Mouse (Mus musculus): ENCODE data around the gene Napsa. TPM values are rescaled to one million over a fixed set of nuclear protein-coding genes. Genes with fewer than 3 reads are reported as not detected.
A peak's percentile ranks its signal among the peaks of the same experiment; 100 is the strongest.

Gene Napsa
- 55.1 and 74.2 TPM in 2 replicates for total RNA-seq (2017)

- ATAC-seq (replicated peaks in 1 of 2; ENCODE audit: insufficient read depth in 1 of 2, low FRiP score in 2 of 2, low TSS enrichment in 1 of 2, low read depth in 1 of 2, poor library complexity in 2 of 2, severe bottlenecking in 2 of 2), result peak; percentile 89 to 91
Measured at GRCm38 (mm10) chr7:44572213-44572701, at the start of gene Napsa. Gene Napsa, plus strand, starts transcription at chr7:44572380.

GRCm38 (mm10) chr7:44523056-44523455 lies 49.1 kb upstream of the Napsa start:
- ATAC-seq (replicated peaks in 1 of 2; ENCODE audit: insufficient read depth in 1 of 2, low FRiP score in 2 of 2, low TSS enrichment in 1 of 2, low read depth in 1 of 2, poor library complexity in 2 of 2, severe bottlenecking in 2 of 2), result no peak

- ATAC-seq (replicated peaks in 1 of 2; ENCODE audit: insufficient read depth in 1 of 2, low FRiP score in 2 of 2, low TSS enrichment in 1 of 2, low read depth in 1 of 2, poor library complexity in 2 of 2, severe bottlenecking in 2 of 2), result no peak
Measured at GRCm38 (mm10) chr7:44524502-44524901, 47.7 kb upstream of the Napsa start, which contains the start of gene Mybpc2. Gene Mybpc2, minus strand, starts transcription at chr7:44524656.

- ATAC-seq (replicated peaks in 1 of 2; ENCODE audit: insufficient read depth in 1 of 2, low FRiP score in 2 of 2, low TSS enrichment in 1 of 2, low read depth in 1 of 2, poor library complexity in 2 of 2, severe bottlenecking in 2 of 2), result no peak
Measured at GRCm38 (mm10) chr7:44525126-44525832, 46.9 kb upstream of the Napsa start.

GRCm38 (mm10) chr7:44526414-44527154 lies 45.6 kb upstream of the Napsa start:
- no peak for ATAC-seq (replicated peaks in 1 of 2; ENCODE audit: insufficient read depth in 1 of 2, low FRiP score in 2 of 2, low TSS enrichment in 1 of 2, low read depth in 1 of 2, poor library complexity in 2 of 2, severe bottlenecking in 2 of 2)

GRCm38 (mm10) chr7:44527483-44528398 lies 44.4 kb upstream of the Napsa start:
- ATAC-seq (replicated peaks in 1 of 2; ENCODE audit: insufficient read depth in 1 of 2, low FRiP score in 2 of 2, low TSS enrichment in 1 of 2, low read depth in 1 of 2, poor library complexity in 2 of 2, severe bottlenecking in 2 of 2), result peak; percentile 84 to 86

- ATAC-seq (replicated peaks in 1 of 2; ENCODE audit: insufficient read depth in 1 of 2, low FRiP score in 2 of 2, low TSS enrichment in 1 of 2, low read depth in 1 of 2, poor library complexity in 2 of 2, severe bottlenecking in 2 of 2), result no peak
Measured at GRCm38 (mm10) chr7:44529518-44529917, 42.7 kb upstream of the Napsa start.

GRCm38 (mm10) chr7:44530507-44530906 lies 41.7 kb upstream of the Napsa start:
- ATAC-seq (replicated peaks in 1 of 2; ENCODE audit: insufficient read depth in 1 of 2, low FRiP score in 2 of 2, low TSS enrichment in 1 of 2, low read depth in 1 of 2, poor library complexity in 2 of 2, severe bottlenecking in 2 of 2), result no peak

- no peak for ATAC-seq (replicated peaks in 1 of 2; ENCODE audit: insufficient read depth in 1 of 2, low FRiP score in 2 of 2, low TSS enrichment in 1 of 2, low read depth in 1 of 2, poor library complexity in 2 of 2, severe bottlenecking in 2 of 2)
Measured at GRCm38 (mm10) chr7:44531207-44531606, 41.0 kb upstream of the Napsa start.

- ATAC-seq (replicated peaks in 1 of 2; ENCODE audit: insufficient read depth in 1 of 2, low FRiP score in 2 of 2, low TSS enrichment in 1 of 2, low read depth in 1 of 2, poor library complexity in 2 of 2, severe bottlenecking in 2 of 2), result no peak
Measured at GRCm38 (mm10) chr7:44531946-44532732, 40.0 kb upstream of the Napsa start, which contains the start of gene Spib. Gene Spib, minus strand, starts transcription at chr7:44532071.

- no peak for ATAC-seq (replicated peaks in 1 of 2; ENCODE audit: insufficient read depth in 1 of 2, low FRiP score in 2 of 2, low TSS enrichment in 1 of 2, low read depth in 1 of 2, poor library complexity in 2 of 2, severe bottlenecking in 2 of 2)
Measured at GRCm38 (mm10) chr7:44532918-44533745, 39.0 kb upstream of the Napsa start.

GRCm38 (mm10) chr7:44533746-44534045 lies 38.5 kb upstream of the Napsa start:
- no peak for ATAC-seq (replicated peaks in 1 of 2; ENCODE audit: insufficient read depth in 1 of 2, low FRiP score in 2 of 2, low TSS enrichment in 1 of 2, low read depth in 1 of 2, poor library complexity in 2 of 2, severe bottlenecking in 2 of 2)

- peak; percentile 46 to 57 for ATAC-seq (replicated peaks in 1 of 2; ENCODE audit: insufficient read depth in 1 of 2, low FRiP score in 2 of 2, low TSS enrichment in 1 of 2, low read depth in 1 of 2, poor library complexity in 2 of 2, severe bottlenecking in 2 of 2)
Measured at GRCm38 (mm10) chr7:44534242-44534641, 37.9 kb upstream of the Napsa start.

- ATAC-seq (replicated peaks in 1 of 2; ENCODE audit: insufficient read depth in 1 of 2, low FRiP score in 2 of 2, low TSS enrichment in 1 of 2, low read depth in 1 of 2, poor library complexity in 2 of 2, severe bottlenecking in 2 of 2), result no peak
Measured at GRCm38 (mm10) chr7:44534656-44535441, 37.3 kb upstream of the Napsa start.

Measured in hematopoietic stem cell, adult 5-6 weeks (primary cell).